Mouse (Mus musculus) frontal cortex, postnatal 36 days (tissue): ENCODE data around the gene Rac1.
A peak's percentile ranks its signal among the peaks of the same experiment; 100 is the strongest.

Source experiments
- DNase-seq, 2 experiments: peaks; one replicate each; pipeline ENCODE4 v3.0.0; 2022; ENCODE audit warnings: low spot score in 2 of 2

Gene Rac1

GRCm38 (mm10) chr5:143495708-143496107 lies 32.1 kb downstream of the Rac1 start:
- DNase-seq, result no peak

DNA sequence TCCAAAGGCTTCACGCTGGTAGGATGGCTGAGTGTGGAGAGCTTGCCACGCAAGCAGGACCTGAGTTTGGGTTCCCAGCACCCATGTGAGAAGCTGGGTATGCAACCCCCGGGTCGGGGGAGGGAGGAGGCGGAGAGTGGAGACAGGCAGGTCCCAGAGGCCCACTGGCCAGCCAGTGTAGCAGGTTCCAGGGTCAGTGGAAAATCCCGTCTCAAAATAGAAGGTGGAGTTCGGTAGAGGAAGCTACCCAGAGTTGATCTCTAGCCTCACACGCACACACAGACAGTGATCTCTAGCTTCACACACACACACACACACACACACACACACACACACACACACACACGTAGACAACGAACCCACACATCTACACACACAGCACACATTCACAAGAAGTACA lies 34.7 kb downstream of the Rac1 start:
- DNase-seq, result no peak

DNA sequence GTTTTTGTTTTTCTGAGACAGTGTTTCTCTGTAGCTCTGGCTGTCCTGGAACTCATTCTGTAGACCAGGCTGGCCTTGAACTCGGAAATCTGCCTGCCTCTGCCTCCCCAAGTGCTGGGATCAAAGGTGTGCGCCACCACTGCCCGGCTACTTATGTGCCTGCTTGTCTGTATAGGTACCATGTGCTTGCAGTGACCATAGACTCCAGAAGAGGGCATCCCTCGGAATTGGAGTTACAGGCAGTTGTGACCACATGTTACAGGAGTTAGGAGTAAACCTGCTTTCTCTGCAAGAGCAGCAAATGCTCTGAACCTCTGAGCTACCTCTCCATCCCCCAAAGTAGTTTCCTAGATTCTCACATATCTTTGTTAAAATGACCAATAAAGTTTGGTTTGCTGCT lies 36.1 kb downstream of the Rac1 start:
- DNase-seq, result no peak

DNA sequence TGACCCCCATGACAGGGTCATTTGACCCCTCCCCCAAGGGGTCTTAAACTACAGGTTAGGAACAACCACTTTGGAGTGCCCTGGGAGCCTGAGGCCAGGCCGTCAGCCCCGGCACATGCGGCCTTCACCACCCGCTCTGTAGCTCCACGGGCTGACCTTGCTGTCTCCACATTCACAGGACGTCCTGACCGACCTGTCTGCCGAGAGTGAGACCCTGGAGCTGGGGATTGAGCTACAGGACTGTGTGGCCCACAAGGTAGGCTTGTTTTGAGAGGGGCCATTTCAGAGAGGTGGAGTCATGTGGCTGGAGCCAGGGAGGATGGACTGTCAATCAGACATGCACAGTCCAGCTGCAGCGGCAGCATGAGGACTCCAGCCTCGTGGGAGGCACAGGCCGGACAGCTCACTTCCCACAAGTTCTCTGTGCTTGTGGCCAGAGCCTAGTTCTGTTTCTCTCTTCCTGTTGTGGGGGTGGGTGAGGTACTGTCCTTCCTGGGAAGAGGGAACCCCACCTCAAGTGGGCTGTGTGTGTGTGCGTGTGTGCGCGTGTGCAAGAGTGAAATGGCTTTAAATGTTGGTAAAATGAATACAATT lies 38.0 kb downstream of the Rac1 start:
- no peak for DNase-seq

- DNase-seq, result no peak
These were observed 39.8 kb downstream of the Rac1 start for GRCm38 (mm10) chr5:143487998-143488397.

DNA sequence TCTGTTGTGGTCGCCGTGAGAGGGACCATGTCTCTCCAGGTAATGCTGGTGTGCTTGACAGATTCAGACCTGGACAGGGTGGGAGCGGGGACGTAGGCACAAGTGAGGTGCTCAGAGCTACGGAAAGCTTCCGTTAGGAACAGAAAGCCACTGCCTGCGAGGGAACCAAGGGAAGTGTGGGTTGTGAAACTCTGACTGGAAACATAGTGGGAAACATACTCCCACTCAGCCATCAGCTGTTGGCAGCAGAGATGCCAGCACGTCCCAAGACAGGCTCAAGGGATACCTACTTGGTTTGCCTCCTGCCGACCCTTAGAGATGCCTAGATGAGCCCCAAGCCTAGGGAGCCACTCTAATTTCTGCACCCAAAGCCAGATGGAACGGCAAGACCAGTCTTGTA lies 40.6 kb downstream of the Rac1 start:
- DNase-seq, result no peak

DNA sequence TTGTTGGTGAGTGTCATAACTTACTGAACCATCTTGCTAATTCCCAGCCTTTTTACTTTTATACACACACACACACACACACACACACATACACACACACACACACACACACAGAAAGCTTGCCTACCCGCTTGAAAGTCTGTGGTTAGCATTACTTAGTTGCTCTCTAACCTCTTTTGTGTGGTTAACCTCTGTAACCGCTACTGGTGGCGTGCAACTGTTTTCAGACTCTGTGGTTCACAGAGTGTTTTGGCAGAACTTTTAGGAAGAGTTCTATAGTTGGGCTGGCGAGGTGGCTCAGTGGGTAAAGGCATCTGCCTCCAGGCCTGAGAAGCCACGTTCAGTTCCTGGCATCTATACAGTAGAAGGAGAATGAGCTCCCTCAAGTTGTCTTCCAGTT lies 42.9 kb downstream of the Rac1 start:
- DNase-seq, result no peak

DNA sequence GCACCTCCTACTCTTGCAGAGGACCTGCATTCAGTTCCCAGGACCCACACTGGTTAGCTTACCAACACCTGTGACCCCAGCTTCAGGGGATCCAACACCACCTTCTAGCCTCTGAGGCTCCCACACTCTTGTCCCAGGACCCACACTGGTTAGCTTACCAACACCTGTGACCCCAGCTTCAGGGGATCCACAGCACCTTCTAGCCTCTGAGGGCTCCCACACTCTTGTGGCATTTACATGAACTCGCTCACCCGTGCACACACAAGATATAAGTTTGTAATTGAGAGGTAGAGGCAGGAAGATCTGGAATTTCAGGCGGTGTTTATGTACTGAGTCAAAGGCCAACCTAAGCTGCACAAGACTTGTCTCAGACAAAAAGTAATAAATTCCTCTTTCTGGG lies 49.9 kb downstream of the Rac1 start:
- no peak for DNase-seq

- DNase-seq, result no peak
These were observed 51.8 kb downstream of the Rac1 start for GRCm38 (mm10) chr5:143476013-143476412.

DNA sequence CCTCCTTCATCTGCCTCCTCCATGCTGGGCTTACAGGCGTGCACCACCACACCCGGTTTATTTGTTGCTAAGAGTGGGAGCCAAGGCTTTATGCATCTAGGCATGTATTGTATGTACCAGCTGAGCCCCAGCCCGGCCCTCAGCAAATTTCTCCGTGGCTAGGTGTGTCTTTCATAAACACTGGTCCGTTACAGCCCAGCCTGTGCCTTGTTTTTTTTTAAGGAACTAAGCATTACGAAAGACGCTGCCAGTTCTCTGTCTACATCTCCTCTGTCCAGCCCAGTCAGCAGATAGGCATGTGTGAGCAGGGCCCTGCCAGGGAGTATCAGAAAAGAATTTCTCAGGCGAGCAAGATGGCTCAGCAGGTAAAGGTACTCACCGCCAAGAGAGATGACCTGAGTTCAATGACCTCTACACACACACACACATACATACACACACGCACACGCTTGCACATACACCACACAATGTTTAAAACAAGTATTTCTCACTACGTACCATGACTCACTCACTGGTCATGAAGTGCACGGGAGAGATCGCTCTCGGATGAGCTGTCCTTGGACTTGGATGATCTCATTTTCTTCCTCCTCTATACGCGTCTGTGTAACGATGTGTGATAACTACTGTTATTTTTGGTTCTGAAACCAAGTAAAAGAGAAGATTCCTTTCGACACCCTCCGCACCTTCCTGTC lies 52.5 kb downstream of the Rac1 start:
- peak in 1 of 2 experiments; percentile 46 for DNase-seq

GRCm38 (mm10) chr5:143471953-143472618 lies 55.8 kb downstream of the Rac1 start:
- DNase-seq, result peak; percentile 71 to 86

DNA sequence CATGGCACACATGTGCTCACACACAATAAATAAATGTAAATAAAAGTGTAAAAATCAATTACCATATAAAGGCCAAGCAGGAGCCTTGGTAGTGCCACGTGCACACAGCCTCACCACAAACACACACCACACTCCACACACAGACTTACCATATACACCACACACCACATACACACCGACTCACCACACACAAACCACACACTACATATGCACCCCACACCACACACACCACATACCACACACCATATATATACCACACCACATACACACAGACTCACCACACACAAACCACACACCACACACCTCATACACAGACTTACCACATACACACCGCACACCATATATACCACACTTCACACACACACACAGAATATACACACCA lies 56.7 kb downstream of the Rac1 start:
- DNase-seq, result no peak

- peak in 1 of 2 experiments; percentile 45 for DNase-seq
These were observed 57.2 kb downstream of the Rac1 start for GRCm38 (mm10) chr5:143470421-143471164.

DNA sequence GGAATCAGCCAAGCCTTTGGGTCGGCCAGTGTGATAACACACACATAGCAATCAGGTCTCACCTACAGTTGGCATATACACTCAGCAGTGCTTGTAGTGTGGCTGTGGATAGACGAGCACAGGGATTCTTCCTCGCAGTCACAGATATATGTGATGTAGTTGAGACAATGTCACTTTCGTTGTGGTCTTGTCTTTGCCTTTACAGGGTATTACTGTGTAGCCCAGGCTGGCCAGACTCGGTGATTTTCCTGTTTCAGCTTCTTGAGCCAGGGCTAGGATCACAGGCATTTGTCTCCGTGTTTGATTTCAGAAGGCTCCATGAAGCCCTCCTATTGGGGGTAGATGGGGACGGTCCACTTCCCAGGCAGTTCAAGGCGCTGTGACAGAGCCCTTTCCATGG lies 58.2 kb downstream of the Rac1 start:
- no peak for DNase-seq

- DNase-seq, result no peak
These were observed 59.9 kb downstream of the Rac1 start for GRCm38 (mm10) chr5:143467931-143468330.

DNA sequence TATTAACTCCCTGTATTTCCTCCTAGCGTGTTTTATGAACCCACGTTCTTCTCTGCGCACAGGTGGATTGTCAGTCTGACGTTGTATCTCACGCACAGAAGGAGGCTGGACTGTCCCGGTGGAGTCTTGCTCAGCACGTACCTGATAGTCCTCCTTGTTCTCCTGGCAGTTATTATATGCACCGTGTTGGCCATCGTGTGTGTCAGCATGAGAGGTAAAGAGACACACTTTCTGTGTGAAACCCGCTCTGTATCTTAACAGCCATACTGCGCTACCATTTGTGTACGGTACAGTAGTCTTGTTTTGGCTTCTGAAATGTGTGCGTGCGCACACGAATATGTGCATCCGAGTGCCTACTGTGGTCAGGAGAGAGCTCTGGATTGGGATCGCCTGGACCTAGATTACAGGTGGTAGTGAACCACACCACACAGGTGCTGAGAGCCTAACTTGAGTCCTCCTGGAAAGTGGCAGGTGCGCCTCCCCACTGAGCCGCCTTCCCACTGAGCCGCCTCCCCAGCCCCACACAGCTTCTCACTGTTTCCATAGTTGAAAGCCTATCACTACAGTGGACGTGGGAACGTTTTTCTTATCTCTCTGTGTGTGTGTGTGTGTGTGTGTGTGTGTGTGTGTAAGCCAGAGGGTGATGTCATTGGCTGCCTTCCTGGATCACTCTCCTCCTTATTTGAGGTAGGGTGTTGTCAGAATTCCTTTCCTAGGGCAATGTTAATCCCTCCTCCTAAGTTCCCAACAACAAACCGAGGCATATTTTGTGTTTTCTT lies 60.8 kb downstream of the Rac1 start:
- DNase-seq, result no peak

- DNase-seq, result no peak
These were observed 62.4 kb downstream of the Rac1 start for GRCm38 (mm10) chr5:143465156-143466085.

- DNase-seq, result peak in 1 of 2 experiments; percentile 20
These were observed 63.1 kb downstream of the Rac1 start for GRCm38 (mm10) chr5:143464757-143465118.

GRCm38 (mm10) chr5:143464100-143464756 lies 63.6 kb downstream of the Rac1 start, which contains the start of gene Daglb:
Gene Daglb, plus strand, starts transcription at chr5:143464584.
- peak; percentile 85 to 93 for DNase-seq

GRCm38 (mm10) chr5:143463671-143464070 lies 64.2 kb downstream of the Rac1 start:
- DNase-seq, result no peak
